Mouse (Mus musculus) small intestine, adult 2 months (tissue): ENCODE data around the gene Fndc1.

Experiments
- CTCF ChIP-seq: fragments of 200-500 bp; IDR thresholded peaks from 2 replicates; pipeline ENCODE4 v1.5.1; 2012; ENCODE audit warnings: low read depth, mild to moderate bottlenecking, control low read depth, inconsistent platforms, low read length, moderate library complexity, mixed read lengths; ENCODE audit not compliant: insufficient replicate concordance, insufficient read length; ENCODE audit errors: extremely low read depth
- POLR2A ChIP-seq: fragments of 200-500 bp; IDR thresholded peaks from 2 replicates; pipeline ENCODE4 v1.6.1; 2012; ENCODE audit warnings: low read depth, mild to moderate bottlenecking, control low read depth, inconsistent platforms, low read length, moderate library complexity

- TF ChIP-seq CTCF: no peak
- TF ChIP-seq POLR2A: no peak
These were observed 48.9 kb upstream of the Fndc1 start for GRCm38 (mm10) chr17:7875941-7876461.
